Mouse (Mus musculus) kidney, postnatal 0 days (tissue): Measurements from ENCODE around the gene Mettl7a2. TPM values are rescaled to one million over a fixed set of nuclear protein-coding genes. Genes with fewer than 3 reads are reported as not detected.
A peak's percentile ranks its signal among the peaks of the same experiment; 100 is the strongest.
"Not testable (repeated sequence)": the region's sequence is repeated elsewhere in the genome, so short reads cannot be mapped to it uniquely, and the experiment has no call there.

Experiments used
- ATAC-seq: fragments of 200-750 bp; cut with Nextera tagmentation; replicated peaks from 2 replicates; pipeline ENCODE4 v1.8.0; 2017; ENCODE audit warnings: low read depth, moderate number of reproducible peaks, moderate TSS enrichment, moderate library complexity; ENCODE audit not compliant: low FRiP score
- DNase-seq: peaks from one replicate; pipeline ENCODE4 v3.0.0-alpha.2; 2016; ENCODE audit warnings: low spot score
- H3K27ac ChIP-seq: fragments of 300-500 bp; sonication (generic); 2 replicates; pipeline ENCODE4 v1.5.1; 2014; ENCODE audit warnings: mild to moderate bottlenecking
- H3K27me3 ChIP-seq: fragments of 300-500 bp; sonication (generic); 2 replicates; pipeline ENCODE4 v1.6.1; 2014; ENCODE audit warnings: low read length, mixed read lengths; ENCODE audit not compliant: insufficient read depth
- H3K36me3 ChIP-seq: fragments of 300-500 bp; sonication (generic); 2 replicates; pipeline ENCODE4 v1.6.1; 2014; ENCODE audit warnings: low read length, mixed read lengths; ENCODE audit not compliant: insufficient read depth
- H3K4me1 ChIP-seq: fragments of 300-500 bp; sonication (generic); replicated peaks from 2 replicates; pipeline ENCODE4 v1.6.1; 2014; ENCODE audit warnings: antibody characterized with exemption, low read length, mixed read lengths; ENCODE audit not compliant: insufficient read depth
- H3K4me2 ChIP-seq: fragments of 300-500 bp; sonication (generic); 2 replicates; pipeline ENCODE4 v1.6.1; 2014; ENCODE audit warnings: mild to moderate bottlenecking, low read length, moderate library complexity, mixed read lengths
- H3K4me3 ChIP-seq: fragments of 300-500 bp; sonication (generic); replicated peaks from 2 replicates; pipeline ENCODE4 v1.5.1; 2014; ENCODE audit warnings: low read depth, low read length
- H3K9ac ChIP-seq: fragments of 300-500 bp; sonication (generic); 2 replicates; pipeline ENCODE4 v1.6.1; 2014; ENCODE audit warnings: low read depth, low read length
- H3K9me3 ChIP-seq: fragments of 300-500 bp; sonication (generic); replicated peaks from 2 replicates; pipeline ENCODE4 v1.6.1; 2016; ENCODE audit warnings: low read length, inconsistent platforms, mixed read lengths
- CTCF ChIP-seq: IDR thresholded peaks from 2 replicates; pipeline ENCODE4 v1.5.1; 2016; ENCODE audit warnings: antibody characterized with exemption, low read depth, mild to moderate bottlenecking, moderate library complexity
- WGBS: fragments of 180-500 bp; shearing (Covaris S2); extraction: QIAGEN DNeasy Blood & Tissue Kit; methylation state at CpG from one replicate; pipeline ENCODE4 v1.1.7; 2014; 5-methylcytosine and 5-hydroxymethylcytosine counted together
- polyA plus RNA-seq: library from polyadenylated mRNA; unstranded; fragments of >200 nt; fragmentation: Nextera tagmentation; extraction: Ambion mirVana; gene quantifications from 2 replicates; pipeline ENCODE4 v1.2.1, GENCODE M21; 2015

The Mettl7a2 gene
- polyA plus RNA-seq, 1 experiment from 2014 or later = 1.8 TPM

- ATAC-seq (0 out of 2 replicates have a peak, but pooled peaks have one; percentile 25), DNase-seq (peak; percentile 66)
- H3K4me3 ChIP-seq, H3K9ac ChIP-seq, H3K27ac ChIP-seq, H3K27me3 ChIP-seq, H3K4me1 ChIP-seq, H3K9me3 ChIP-seq, H3K4me2 ChIP-seq, H3K36me3 ChIP-seq: not testable (repeated sequence)
- TF ChIP-seq CTCF = peak; percentile 64
- WGBS = 18% methylated on average over 10 of the region's 10 CpGs
Measured at GRCm38 (mm10) chr15:100337847-100338246, 15.2 kb upstream of the Mettl7a2 start.

- ATAC-seq, H3K4me2 ChIP-seq, H3K27ac ChIP-seq, H3K36me3 ChIP-seq, H3K9ac ChIP-seq, H3K27me3 ChIP-seq, H3K4me3 ChIP-seq, H3K4me1 ChIP-seq, H3K9me3 ChIP-seq: not testable (repeated sequence)
- DNase-seq = peak; percentile 31
- 44% methylated on average over 4 of the region's 5 CpGs for WGBS
Measured at GRCm38 (mm10) chr15:100341314-100341980, 11.6 kb upstream of the Mettl7a2 start.

- Histone ChIP-seq H3K4me2 (no peak overlapping the region), H3K27me3 (no peaks in the 10 kb centered on the region), H3K27ac (no peak overlapping the region), H3K9ac (no peak overlapping the region), H3K36me3 (no peaks in the 10 kb centered on the region), H3K4me1 (no peaks in the 10 kb centered on the region), H3K4me3 (no peak overlapping the region), H3K9me3 (no peaks in the 10 kb centered on the region)
- ATAC-seq = no peak
- TF ChIP-seq CTCF = no peak
- no peak for DNase-seq
Measured at GRCm38 (mm10) chr15:100345484-100345883, 7.5 kb upstream of the Mettl7a2 start.

- ATAC-seq = peak; percentile 71
- Histone ChIP-seq H3K9ac (no peak overlapping the region), H3K4me1 (no peaks in the 10 kb centered on the region), H3K4me3 (no peak overlapping the region), H3K27me3 (no peaks in the 10 kb centered on the region), H3K9me3 (no peaks in the 10 kb centered on the region), H3K4me2 (no peak overlapping the region), H3K36me3 (no peaks in the 10 kb centered on the region), H3K27ac (peak overlapping the region; percentile 50; the same call in 1 of the 2 replicates)
- 79% methylated on average over 14 of the region's 14 CpGs for WGBS
- no peak for TF ChIP-seq CTCF
- DNase-seq = no peak
Measured at GRCm38 (mm10) chr15:100346761-100347160, 6.2 kb upstream of the Mettl7a2 start.

GRCm38 (mm10) chr15:100349496-100349895 lies 3.5 kb upstream of the Mettl7a2 start:
- Histone ChIP-seq H3K36me3 (no peaks in the 10 kb centered on the region), H3K4me3 (no peak overlapping the region), H3K9ac (no peak overlapping the region), H3K4me1 (no peaks in the 10 kb centered on the region), H3K4me2 (no peak overlapping the region), H3K27me3 (no peaks in the 10 kb centered on the region), H3K9me3 (no peaks in the 10 kb centered on the region), H3K27ac (peak overlapping the region; percentile 60; the same call in 1 of the 2 replicates)
- ATAC-seq (peak; percentile 89), DNase-seq (peak; percentile 36)
- no peak for TF ChIP-seq CTCF
- WGBS = 10% methylated on average over 2 of the region's 2 CpGs

- DNase-seq (peak; percentile 16), ATAC-seq (no peak)
- no peak overlapping the region for H3K4me2 ChIP-seq
- no peaks in the 10 kb centered on the region for H3K9me3 ChIP-seq
- H3K4me3 ChIP-seq = no peak overlapping the region
- no peak overlapping the region for H3K9ac ChIP-seq
- TF ChIP-seq CTCF = no peak
- H3K36me3 ChIP-seq = no peaks in the 10 kb centered on the region
- WGBS = 60% methylated on average over 6 of the region's 6 CpGs
- H3K27ac ChIP-seq = no peak overlapping the region
- no peaks in the 10 kb centered on the region for H3K27me3 ChIP-seq
- H3K4me1 ChIP-seq = no peaks in the 10 kb centered on the region
Measured at GRCm38 (mm10) chr15:100351501-100352060, 1.4 kb upstream of the Mettl7a2 start.

GRCm38 (mm10) chr15:100353399-100353798 lies 399 bp downstream of the Mettl7a2 start:
- H3K27ac ChIP-seq, DNase-seq, ATAC-seq, H3K9ac ChIP-seq, H3K9me3 ChIP-seq, H3K36me3 ChIP-seq, H3K27me3 ChIP-seq, H3K4me1 ChIP-seq, H3K4me3 ChIP-seq, H3K4me2 ChIP-seq: not testable (repeated sequence)
- WGBS = 86% methylated on average over 12 of the region's 22 CpGs
